Mouse (Mus musculus): ENCODE data around the gene Tas2r104. TPM values are rescaled to one million over a fixed set of nuclear protein-coding genes. Genes with fewer than 3 reads are reported as not detected.
A peak's percentile ranks its signal among the peaks of the same experiment; 100 is the strongest.

The Tas2r104 gene
- total RNA-seq (2014; fragmentation: Nextera tagmentation) (not detected in 2 replicates), total RNA-seq (2017) (not detected in 2 replicates)

GRCm38 (mm10) chr6:131685644-131686043 lies at the start of gene Tas2r104:
Gene Tas2r104 (minus strand): TSS chr6:131685744.
- ATAC-seq (replicated peaks; ENCODE audit: low FRiP score, low TSS enrichment, poor library complexity, severe bottlenecking): no peak

- peak; percentile 59; the same call in 1 of the 2 replicates for ATAC-seq (replicated peaks; ENCODE audit: low FRiP score, low TSS enrichment, poor library complexity, severe bottlenecking)
Measured at GRCm38 (mm10) chr6:131712803-131713202, 27.3 kb upstream of the Tas2r104 start.

- no peak for ATAC-seq (replicated peaks; ENCODE audit: low FRiP score, low TSS enrichment, poor library complexity, severe bottlenecking)
Measured at GRCm38 (mm10) chr6:131689963-131690362, 4.4 kb upstream of the Tas2r104 start, which contains the start of gene Tas2r114. Gene Tas2r114 (minus strand): TSS chr6:131690063.

- ATAC-seq (replicated peaks; ENCODE audit: low FRiP score, low TSS enrichment, poor library complexity, severe bottlenecking): no peak
Measured at GRCm38 (mm10) chr6:131687395-131687794, 1.9 kb upstream of the Tas2r104 start, which contains the start of gene Tas2r105. Gene Tas2r105 (minus strand): TSS chr6:131687495.

- no peak for ATAC-seq (replicated peaks; ENCODE audit: low FRiP score, low TSS enrichment, poor library complexity, severe bottlenecking)
Measured at GRCm38 (mm10) chr6:131678786-131679185, 6.8 kb downstream of the Tas2r104 start, which contains the start of gene Tas2r106. Gene Tas2r106 (minus strand): TSS chr6:131678886.

- no peak for ATAC-seq (replicated peaks; ENCODE audit: low FRiP score, low TSS enrichment, poor library complexity, severe bottlenecking)
Measured at GRCm38 (mm10) chr6:131660049-131660448, 25.5 kb downstream of the Tas2r104 start, which contains the start of gene Tas2r107. Gene Tas2r107 (minus strand): TSS chr6:131660149.

Other genes starting within 250 kb of the Tas2r104 start
- gene 5430401F13Rik, start 199.3 kb downstream of the Tas2r104 start, total RNA-seq (2014; fragmentation: Nextera tagmentation): not detected in 2 replicates
- not detected in 2 replicates for gene 5430401F13Rik, start 199.3 kb downstream of the Tas2r104 start, total RNA-seq (2017)
- not detected in 2 replicates for gene Gm6619, start 199.3 kb downstream of the Tas2r104 start, total RNA-seq (2014; fragmentation: Nextera tagmentation)
- gene Gm6619, start 199.3 kb downstream of the Tas2r104 start, total RNA-seq (2017): not detected in 2 replicates
- not detected in 2 replicates for gene Tas2r130, start 54.8 kb downstream of the Tas2r104 start, total RNA-seq (2014; fragmentation: Nextera tagmentation)
- gene Tas2r130, start 54.8 kb downstream of the Tas2r104 start, total RNA-seq (2017): not detected in 2 replicates
- gene Tas2r107, start 25.6 kb downstream of the Tas2r104 start, total RNA-seq (2014; fragmentation: Nextera tagmentation): not detected in 2 replicates
- gene Tas2r107, start 25.6 kb downstream of the Tas2r104 start, total RNA-seq (2017): not detected in 2 replicates
- not detected in 2 replicates for gene Tas2r106, start 6.9 kb downstream of the Tas2r104 start, total RNA-seq (2014; fragmentation: Nextera tagmentation)
- not detected in 2 replicates for gene Tas2r106, start 6.9 kb downstream of the Tas2r104 start, total RNA-seq (2017)
- gene Tas2r105, start 1.8 kb upstream of the Tas2r104 start, total RNA-seq (2014; fragmentation: Nextera tagmentation): not detected in 2 replicates
- gene Tas2r105, start 1.8 kb upstream of the Tas2r104 start, total RNA-seq (2017): not detected in 2 replicates
- gene Tas2r114, start 4.3 kb upstream of the Tas2r104 start, total RNA-seq (2014; fragmentation: Nextera tagmentation): not detected in 2 replicates
- gene Tas2r114, start 4.3 kb upstream of the Tas2r104 start, total RNA-seq (2017): not detected in 2 replicates